Mouse (Mus musculus) adrenal gland, adult 8-10 months (tissue): ENCODE measurements around the gene Ywhae. TPM values are rescaled to one million over a fixed set of nuclear protein-coding genes. Genes with fewer than 3 reads are reported as not detected.

Source experiments
- DNase-seq: peaks from one replicate; pipeline ENCODE4 v3.0.0; 2022
- total RNA-seq, 4 experiments: library from RNA; stranded (reverse); gene quantifications; 2 replicates each; pipeline ENCODE4 v1.2.4; 2022

Gene Ywhae
- total RNA-seq, 4 experiments from 2014 or later: 600 to 760 (median 717) TPM

- DNase-seq: no peak
Measured at GRCm38 (mm10) chr11:75794602-75795320, 62.1 kb downstream of the Ywhae start.

- no peak for DNase-seq
Measured at GRCm38 (mm10) chr11:75795321-75795636, 62.6 kb downstream of the Ywhae start.

- DNase-seq: no peak
Measured at GRCm38 (mm10) chr11:75796029-75796445, 63.4 kb downstream of the Ywhae start, which contains the start of gene Doc2b. TSS of gene Doc2b (minus strand) at chr11:75796049.

- no peak for DNase-seq
Measured at GRCm38 (mm10) chr11:75796536-75797246, 64.0 kb downstream of the Ywhae start.

GRCm38 (mm10) chr11:75801369-75801768, 68.7 kb downstream of the Ywhae start:
- DNase-seq: no peak

GRCm38 (mm10) chr11:75801771-75802550, 69.3 kb downstream of the Ywhae start:
- DNase-seq: no peak

GRCm38 (mm10) chr11:75807486-75807885, 74.8 kb downstream of the Ywhae start:
- DNase-seq: peak; percentile 36

- DNase-seq: no peak
Measured at GRCm38 (mm10) chr11:75810526-75810925, 77.9 kb downstream of the Ywhae start.

GRCm38 (mm10) chr11:75811900-75812299, 79.2 kb downstream of the Ywhae start:
- DNase-seq: peak; percentile 98

GRCm38 (mm10) chr11:75813085-75813484, 80.4 kb downstream of the Ywhae start:
- peak; percentile 47 for DNase-seq

Other genes with a start within 250 kb of the Ywhae start
- 100 to 1,000 TPM; 155 to 170 (median 167) TPM for gene Prpf8, start 246.1 kb upstream of the Ywhae start, total RNA-seq
- 1 to 10 TPM; 3.6 to 8.9 (median 8.0) TPM for gene Rilp, start 222.8 kb upstream of the Ywhae start, total RNA-seq
- gene Scarf1, start 219.3 kb upstream of the Ywhae start, total RNA-seq: 1 to 10 TPM; 6.0 to 9.4 (median 7.2) TPM
- 10 to 100 TPM; 22.5 to 29.8 (median 23.2) TPM for gene Slc43a2, start 201.2 kb upstream of the Ywhae start, total RNA-seq
- gene Pitpna, start 144.8 kb upstream of the Ywhae start, total RNA-seq: 100 to 1,000 TPM; 172 to 186 (median 176) TPM
- 10 to 100 TPM; 46.2 to 62.5 (median 53.6) TPM for gene Inpp5k, start 101.9 kb upstream of the Ywhae start, total RNA-seq
- 100 to 1,000 TPM; 151 to 208 (median 180) TPM for gene Myo1c, start 82.4 kb upstream of the Ywhae start, total RNA-seq
- gene Crk, start 53.6 kb upstream of the Ywhae start, total RNA-seq: 100 to 1,000 TPM; 115 to 125 (median 117) TPM
- gene Doc2b, start 63.2 kb downstream of the Ywhae start, total RNA-seq: 10 to 100 TPM; 17.8 to 37.6 (median 26.2) TPM
- gene Rph3al, start 205.6 kb downstream of the Ywhae start, total RNA-seq: 10 to 100 TPM; 19.9 to 31.2 (median 21.9) TPM